ENCODE assay signal across 9 mouse cellular contexts in the genomic region with DNA sequence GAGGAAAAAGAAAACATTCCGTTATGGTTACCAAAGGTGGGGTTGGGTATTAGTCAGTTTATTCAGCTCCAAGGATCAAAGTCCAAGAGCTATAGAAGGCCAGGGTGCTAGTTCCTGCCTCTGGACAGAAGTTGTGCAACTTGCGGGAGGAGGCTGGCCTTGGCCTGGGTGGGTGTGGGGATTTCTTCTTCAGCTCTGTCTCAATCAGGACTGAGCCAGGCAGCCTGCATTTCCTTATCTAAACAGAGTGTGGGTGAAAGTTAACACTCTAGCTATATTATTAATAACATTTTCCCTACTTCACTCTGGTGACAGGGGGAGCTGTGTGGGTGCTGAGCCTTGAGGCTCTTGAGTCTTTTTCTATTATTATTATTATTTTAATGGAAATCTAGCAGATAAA. TPM values are rescaled to one million over a fixed set of nuclear protein-coding genes. Genes with fewer than 3 reads are reported as not detected.
A peak's percentile ranks its signal among the peaks of the same experiment; 100 is the strongest.
DNase-seq lines count a peak whose midpoint lies in the region; ATAC-seq lines count a peak whose summit lies in the region.
"Had no signal": no experiment of that assay in that cellular context is flagged by ENCODE, and none has a peak within 500 bp of the region (broad histone marks: within the 10 kb centered on the region; RNA-seq: fewer than 3 reads in every experiment).

No protein-coding gene starts in this region.

- H3K9ac ChIP-seq in liver, embryonic 13.5 days = no peak overlapping the region
- no peak overlapping the region for H3K9ac ChIP-seq in stomach, embryonic 14.5 days (replicated peaks; ENCODE audit: low read depth, low read length)
- no peak overlapping the region for H3K9ac ChIP-seq in forebrain, embryonic 15.5 days (replicated peaks)

- no peaks in the 10 kb centered on the region for H3K36me3 ChIP-seq in liver, embryonic 13.5 days
- H3K36me3 ChIP-seq in stomach, embryonic 14.5 days (ENCODE audit: control insufficient read depth, insufficient read depth, low read length) = no peaks in the 10 kb centered on the region
- H3K36me3 ChIP-seq in forebrain, embryonic 15.5 days = no peaks in the 10 kb centered on the region

- no peaks in the 10 kb centered on the region for H3K9me3 ChIP-seq in liver, embryonic 13.5 days (replicated peaks)
- H3K9me3 ChIP-seq in stomach, embryonic 14.5 days (ENCODE audit: control insufficient read depth, low read depth, low read length) = no peaks in the 10 kb centered on the region
- no peaks in the 10 kb centered on the region for H3K9me3 ChIP-seq in forebrain, embryonic 15.5 days

- WGBS in liver, embryonic 13.5 days (ENCODE audit: insufficient replicate concordance) = 30% methylated on average over 2 of the region's 2 CpGs
- 29% methylated on average over 2 of the region's 2 CpGs for WGBS in stomach, embryonic 14.5 days
- WGBS in forebrain, embryonic 15.5 days = 67% methylated on average over 2 of the region's 2 CpGs

- peak; percentile 39 for DNase-seq in layer of hippocampus, adult 11-12 months (ENCODE audit: low spot score)
- no peak for DNase-seq in layer of hippocampus, postnatal 25 days (ENCODE audit: extremely low spot score in 1 of 2, low spot score in 1 of 2)
- DNase-seq in c-Kit-positive CD71-positive TER-119-positive erythroid progenitor cells, embryonic 14.5 days (ENCODE audit: low spot score) = peak; percentile 47
- peak; percentile 60 for DNase-seq in liver, embryonic 13.5 days
- no peak for DNase-seq in T-cell, adult 2 months (ENCODE audit: low spot score)
- no peak for DNase-seq in thymus, postnatal 10 days (ENCODE audit: low spot score in 2 of 2)
- DNase-seq: embryo, embryonic 11 days had no signal

- H3K4me1 ChIP-seq in liver, embryonic 13.5 days (replicated peaks) = peaks cover 20% of the 10 kb centered on the region
- H3K4me1 ChIP-seq in stomach, embryonic 14.5 days (ENCODE audit: control insufficient read depth, insufficient read depth, low read length) = peaks cover 8% of the 10 kb centered on the region; the same call in 1 of the 2 replicates
- no peaks in the 10 kb centered on the region for H3K4me1 ChIP-seq in forebrain, embryonic 15.5 days

- peak overlapping the region; percentile 27 for H3K4me2 ChIP-seq in liver, embryonic 13.5 days
- no peak overlapping the region for H3K4me2 ChIP-seq in stomach, embryonic 14.5 days (replicated peaks; ENCODE audit: low read depth, low read length)
- no peak overlapping the region for H3K4me2 ChIP-seq in forebrain, embryonic 15.5 days (replicated peaks)

- no peaks in the 10 kb centered on the region for H3K27me3 ChIP-seq in liver, embryonic 13.5 days
- H3K27me3 ChIP-seq in stomach, embryonic 14.5 days (ENCODE audit: control insufficient read depth, insufficient read depth, low read length) = no peaks in the 10 kb centered on the region
- H3K27me3 ChIP-seq in forebrain, embryonic 15.5 days = no peaks in the 10 kb centered on the region

- no peak overlapping the region for H3K4me3 ChIP-seq in liver, embryonic 13.5 days (replicated peaks)
- no peak overlapping the region for H3K4me3 ChIP-seq in stomach, embryonic 14.5 days (ENCODE audit: low read depth, low read length)
- no peak overlapping the region for H3K4me3 ChIP-seq in forebrain, embryonic 15.5 days

- H3K27ac ChIP-seq in liver, embryonic 13.5 days = peak overlapping the region; percentile 50; the same call in 1 of the 2 replicates
- peak overlapping the region; percentile 58; the same call in 1 of the 2 replicates for H3K27ac ChIP-seq in stomach, embryonic 14.5 days (ENCODE audit: low read length)
- no peak overlapping the region for H3K27ac ChIP-seq in forebrain, embryonic 15.5 days (replicated peaks)

- peak; percentile 88 for ATAC-seq in liver, embryonic 13.5 days (ENCODE audit: low read depth)
- peak; percentile 97 for ATAC-seq in stomach, embryonic 14.5 days (ENCODE audit: insufficient number of reproducible peaks, insufficient read depth, low FRiP score, low read depth)
- ATAC-seq in forebrain, embryonic 15.5 days (replicated peaks) = no peak

RNA-seq across cellular contexts. Expression of gene Prdx1, which starts 12.6 kb away (rescaled TPM):
- total RNA-seq in layer of hippocampus, postnatal 25 days (2021) = 100 to 1,000 TPM; 162 to 182 TPM
- polyA plus RNA-seq in liver, embryonic 13.5 days (2015; fragmentation: Nextera tagmentation; extraction: Ambion mirVana) = 994 and 1,129 TPM in 2 replicates
- 1,331 and 1,341 TPM in 2 replicates for polyA plus RNA-seq in stomach, embryonic 14.5 days (2014; fragmentation: Nextera tagmentation; extraction: Ambion mirVana)
- polyA plus RNA-seq in forebrain, embryonic 15.5 days (2015; fragmentation: Nextera tagmentation; extraction: Ambion mirVana) = 481 and 490 TPM in 2 replicates

RNA-seq across cellular contexts. Expression of gene Akr1a1, which starts 21.3 kb away (rescaled TPM):
- total RNA-seq in layer of hippocampus, postnatal 25 days (2021) = 100 to 1,000 TPM; 392 to 438 TPM
- 273 and 281 TPM in 2 replicates for polyA plus RNA-seq in liver, embryonic 13.5 days (2015; fragmentation: Nextera tagmentation; extraction: Ambion mirVana)
- polyA plus RNA-seq in stomach, embryonic 14.5 days (2014; fragmentation: Nextera tagmentation; extraction: Ambion mirVana) = 781 and 795 TPM in 2 replicates
- 775 and 779 TPM in 2 replicates for polyA plus RNA-seq in forebrain, embryonic 15.5 days (2015; fragmentation: Nextera tagmentation; extraction: Ambion mirVana)

RNA-seq across cellular contexts. Expression of gene Mmachc, which starts 35.4 kb away (rescaled TPM):
- total RNA-seq in layer of hippocampus, postnatal 25 days (2021) = 10 to 100 TPM; 18.0 to 18.3 TPM
- 13.6 and 17.1 TPM in 2 replicates for polyA plus RNA-seq in liver, embryonic 13.5 days (2015; fragmentation: Nextera tagmentation; extraction: Ambion mirVana)
- polyA plus RNA-seq in stomach, embryonic 14.5 days (2014; fragmentation: Nextera tagmentation; extraction: Ambion mirVana) = 18.4 and 19.1 TPM in 2 replicates
- polyA plus RNA-seq in forebrain, embryonic 15.5 days (2015; fragmentation: Nextera tagmentation; extraction: Ambion mirVana) = 25.5 and 27.7 TPM in 2 replicates

RNA-seq across cellular contexts. Expression of gene Ccdc163, which starts 35.5 kb away (rescaled TPM):
- 1 to 10 TPM; 3.0 to 4.3 TPM for total RNA-seq in layer of hippocampus, postnatal 25 days (2021)
- polyA plus RNA-seq in liver, embryonic 13.5 days (2015; fragmentation: Nextera tagmentation; extraction: Ambion mirVana) = 13.3 and 13.7 TPM in 2 replicates
- 40.0 and 44.3 TPM in 2 replicates for polyA plus RNA-seq in stomach, embryonic 14.5 days (2014; fragmentation: Nextera tagmentation; extraction: Ambion mirVana)
- polyA plus RNA-seq in forebrain, embryonic 15.5 days (2015; fragmentation: Nextera tagmentation; extraction: Ambion mirVana) = 17.2 and 19.5 TPM in 2 replicates

RNA-seq across cellular contexts. Expression of gene Nasp, which starts 45.0 kb away (rescaled TPM):
- total RNA-seq in layer of hippocampus, postnatal 25 days (2021) = 10 to 100 TPM; 26.7 to 39.4 TPM
- 83.0 and 104 TPM in 2 replicates for polyA plus RNA-seq in liver, embryonic 13.5 days (2015; fragmentation: Nextera tagmentation; extraction: Ambion mirVana)
- polyA plus RNA-seq in stomach, embryonic 14.5 days (2014; fragmentation: Nextera tagmentation; extraction: Ambion mirVana) = 150 and 162 TPM in 2 replicates
- 131 and 133 TPM in 2 replicates for polyA plus RNA-seq in forebrain, embryonic 15.5 days (2015; fragmentation: Nextera tagmentation; extraction: Ambion mirVana)

Comparison
In these comparisons a context has a peak if more than half of its experiments do, and no peak if none do; other contexts are left out.
1. DNase-seq: peak in layer of hippocampus, adult 11-12 months (single experiment), c-Kit-positive CD71-positive TER-119-positive erythroid progenitor cells, embryonic 14.5 days (single experiment) and liver, embryonic 13.5 days (single experiment); none in layer of hippocampus, postnatal 25 days (0 of 2), T-cell, adult 2 months (single experiment) and thymus, postnatal 10 days (0 of 2).